Mouse (Mus musculus): Measurements from ENCODE around the gene Bank1.

Bank1 gene

DNA sequence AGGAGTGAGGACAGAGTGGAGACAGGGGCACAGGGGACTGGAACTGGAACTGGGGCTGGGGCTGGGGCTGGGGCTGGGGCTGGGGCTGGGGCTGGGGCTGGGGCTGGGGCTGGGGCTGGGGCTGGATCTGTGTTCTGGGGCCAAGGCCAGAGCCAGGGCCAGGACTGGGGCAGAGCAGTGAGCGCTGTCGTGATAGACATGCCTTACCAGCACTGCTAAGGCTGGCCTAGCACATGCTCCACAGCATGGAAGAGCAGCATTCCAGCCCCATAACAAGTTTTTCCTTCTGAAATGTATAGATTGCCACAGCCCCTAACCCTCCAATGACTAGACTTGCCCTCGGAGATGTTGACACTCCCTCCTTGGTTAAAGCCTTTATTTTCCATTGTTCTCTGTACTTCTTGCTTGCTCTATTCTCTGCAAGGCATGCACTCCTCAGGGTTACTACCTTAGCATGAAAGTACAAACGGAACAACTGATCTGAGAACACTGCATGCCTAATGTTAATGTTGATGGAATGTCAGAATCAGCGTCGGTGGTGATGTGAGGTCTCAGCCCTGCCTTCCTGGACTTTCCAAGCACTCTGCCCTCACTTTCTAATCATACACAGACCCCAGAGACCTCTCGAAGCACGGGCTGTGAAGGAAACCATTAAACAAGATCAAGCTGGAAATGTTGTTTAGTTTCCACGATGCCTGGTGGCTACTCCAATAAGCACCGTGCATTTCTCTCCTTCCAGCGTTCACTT is 318.6 kb downstream of the Bank1 start:
- in situ Hi-C loops (cut with MboI, MseI), result no loop called here
